Mouse (Mus musculus): ENCODE data around the gene Sspn. TPM values are rescaled to one million over a fixed set of nuclear protein-coding genes. Genes with fewer than 3 reads are reported as not detected.

The Sspn gene
- polyA plus RNA-seq (2012; ENCODE audit: insufficient read depth, low replicate concordance): not detected in 2 replicates

- no peak within 1 kb of the TSS for H3K4me3 ChIP-seq (replicated peaks)
- H3K9me3 ChIP-seq: peaks cover 25% of the 10 kb centered on the region
- TF ChIP-seq GATA1 (IDR thresholded peaks at IDR 0.05; ENCODE audit: borderline replicate concordance, low read length) (no peak), FLI1 (IDR thresholded peaks at IDR 0.05; ENCODE audit: low read length) (no peak)
- H3K4me1 ChIP-seq: peaks cover 34% of the 10 kb centered on the region
- H3K36me3 ChIP-seq (replicated peaks; ENCODE audit: low read length): no peaks in the 10 kb centered on the region
- peaks cover 29% of the 10 kb centered on the region for H3K27me3 ChIP-seq (replicated peaks)
These were observed at the start of gene Sspn for GRCm38 (mm10) chr6:145931341-145931740. Gene Sspn (plus strand): TSS chr6:145931641.

- Histone ChIP-seq H3K9me3 (peaks cover 16% of the 10 kb centered on the region), H3K4me1 (peaks cover 18% of the 10 kb centered on the region), H3K36me3 (replicated peaks; ENCODE audit: low read length) (no peaks in the 10 kb centered on the region), H3K27me3 (replicated peaks) (no peaks in the 10 kb centered on the region), H3K4me3 (replicated peaks) (no peak overlapping the region)
- TF ChIP-seq FLI1 (IDR thresholded peaks at IDR 0.05; ENCODE audit: low read length): no peak
These were observed 48.4 kb upstream of the Sspn start for GRCm38 (mm10) chr6:145883010-145883409.

- peaks cover 21% of the 10 kb centered on the region for H3K4me1 ChIP-seq
- peaks cover 2% of the 10 kb centered on the region for H3K27me3 ChIP-seq (replicated peaks)
- TF ChIP-seq GATA1 (IDR thresholded peaks at IDR 0.05; ENCODE audit: borderline replicate concordance, low read length) (no peak), FLI1 (IDR thresholded peaks at IDR 0.05; ENCODE audit: low read length) (no peak)
- no peak overlapping the region for H3K4me3 ChIP-seq (replicated peaks)
- no peaks in the 10 kb centered on the region for H3K36me3 ChIP-seq (replicated peaks; ENCODE audit: low read length)
- peaks cover 16% of the 10 kb centered on the region for H3K9me3 ChIP-seq
These were observed 47.8 kb upstream of the Sspn start for GRCm38 (mm10) chr6:145883668-145884067.

GRCm38 (mm10) chr6:145885069-145885468, 46.4 kb upstream of the Sspn start:
- peaks cover 5% of the 10 kb centered on the region for H3K9me3 ChIP-seq
- H3K36me3 ChIP-seq (replicated peaks; ENCODE audit: low read length): no peaks in the 10 kb centered on the region
- H3K4me1 ChIP-seq: peaks cover 26% of the 10 kb centered on the region
- H3K4me3 ChIP-seq (replicated peaks): no peak overlapping the region
- no peak for TF ChIP-seq GATA1 (IDR thresholded peaks at IDR 0.05; ENCODE audit: borderline replicate concordance, low read length)
- no peak for TF ChIP-seq FLI1 (IDR thresholded peaks at IDR 0.05; ENCODE audit: low read length)
- H3K27me3 ChIP-seq (replicated peaks): peaks cover 3% of the 10 kb centered on the region

GRCm38 (mm10) chr6:145886277-145886676, 45.2 kb upstream of the Sspn start:
- peaks cover 34% of the 10 kb centered on the region for H3K4me1 ChIP-seq
- no peaks in the 10 kb centered on the region for H3K9me3 ChIP-seq
- H3K4me3 ChIP-seq (replicated peaks): no peak overlapping the region
- no peak for TF ChIP-seq FLI1 (IDR thresholded peaks at IDR 0.05; ENCODE audit: low read length)
- no peak for TF ChIP-seq GATA1 (IDR thresholded peaks at IDR 0.05; ENCODE audit: borderline replicate concordance, low read length)
- no peaks in the 10 kb centered on the region for H3K36me3 ChIP-seq (replicated peaks; ENCODE audit: low read length)
- H3K27me3 ChIP-seq (replicated peaks): peaks cover 3% of the 10 kb centered on the region

- no peaks in the 10 kb centered on the region for H3K9me3 ChIP-seq
- H3K4me3 ChIP-seq (replicated peaks): no peak overlapping the region
- H3K27me3 ChIP-seq (replicated peaks): peaks cover 3% of the 10 kb centered on the region
- TF ChIP-seq FLI1 (IDR thresholded peaks at IDR 0.05; ENCODE audit: low read length): no peak
- TF ChIP-seq GATA1 (IDR thresholded peaks at IDR 0.05; ENCODE audit: borderline replicate concordance, low read length): no peak
- H3K36me3 ChIP-seq (replicated peaks; ENCODE audit: low read length): no peaks in the 10 kb centered on the region
- H3K4me1 ChIP-seq: peaks cover 45% of the 10 kb centered on the region
These were observed 43.7 kb upstream of the Sspn start for GRCm38 (mm10) chr6:145887719-145888118.

- H3K27me3 ChIP-seq (replicated peaks): peaks cover 3% of the 10 kb centered on the region
- no peak for TF ChIP-seq GATA1 (IDR thresholded peaks at IDR 0.05; ENCODE audit: borderline replicate concordance, low read length)
- TF ChIP-seq FLI1 (IDR thresholded peaks at IDR 0.05; ENCODE audit: low read length): no peak
- H3K9me3 ChIP-seq: no peaks in the 10 kb centered on the region
- H3K36me3 ChIP-seq (replicated peaks; ENCODE audit: low read length): no peaks in the 10 kb centered on the region
- no peak overlapping the region for H3K4me3 ChIP-seq (replicated peaks)
- peaks cover 59% of the 10 kb centered on the region for H3K4me1 ChIP-seq
These were observed 39.5 kb upstream of the Sspn start for GRCm38 (mm10) chr6:145891951-145892350.

- no peaks in the 10 kb centered on the region for H3K9me3 ChIP-seq
- H3K4me1 ChIP-seq: peaks cover 59% of the 10 kb centered on the region
- H3K36me3 ChIP-seq (replicated peaks; ENCODE audit: low read length): no peaks in the 10 kb centered on the region
- peak overlapping the region; percentile 53 for H3K4me3 ChIP-seq (replicated peaks)
- peaks cover 3% of the 10 kb centered on the region for H3K27me3 ChIP-seq (replicated peaks)
- TF ChIP-seq FLI1 (IDR thresholded peaks at IDR 0.05; ENCODE audit: low read length): no peak
- no peak for TF ChIP-seq GATA1 (IDR thresholded peaks at IDR 0.05; ENCODE audit: borderline replicate concordance, low read length)
These were observed 38.8 kb upstream of the Sspn start for GRCm38 (mm10) chr6:145892381-145893265.

- Histone ChIP-seq H3K27me3 (replicated peaks) (peaks cover 3% of the 10 kb centered on the region), H3K4me1 (peaks cover 58% of the 10 kb centered on the region), H3K9me3 (no peaks in the 10 kb centered on the region), H3K36me3 (replicated peaks; ENCODE audit: low read length) (no peaks in the 10 kb centered on the region), H3K4me3 (replicated peaks) (peak overlapping the region; percentile 51)
- no peak for TF ChIP-seq FLI1 (IDR thresholded peaks at IDR 0.05; ENCODE audit: low read length)
- no peak for TF ChIP-seq GATA1 (IDR thresholded peaks at IDR 0.05; ENCODE audit: borderline replicate concordance, low read length)
These were observed 37.9 kb upstream of the Sspn start for GRCm38 (mm10) chr6:145893366-145894021.

Data from megakaryocyte, embryonic 14.5 days (primary cell).